Mouse (Mus musculus): ENCODE results near the gene Rimbp3.

DNA sequence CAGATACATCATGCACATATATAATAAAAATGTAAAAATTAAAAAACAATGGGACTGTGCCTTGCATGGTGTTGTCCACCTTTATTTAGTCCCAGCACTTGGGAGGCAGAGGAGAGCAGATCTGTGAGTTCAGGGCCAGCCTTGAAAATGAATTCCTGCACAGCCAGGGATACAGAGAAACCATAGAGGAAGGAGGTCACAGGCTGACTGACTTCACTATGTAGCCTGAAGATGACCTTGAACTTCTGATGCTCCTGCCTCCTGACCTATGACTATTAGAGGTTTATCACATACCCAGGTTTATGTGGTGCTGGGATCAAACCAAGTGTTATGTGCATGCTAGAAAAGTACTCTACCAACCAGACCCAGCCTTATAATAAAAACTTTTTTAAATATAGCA is 22.9 kb upstream of the Rimbp3 start:
- TF ChIP-seq MAX (IDR thresholded peaks at IDR 0.05; ENCODE audit: low read length): no peak
- TF ChIP-seq CHD1 (IDR thresholded peaks at IDR 0.05; ENCODE audit: low read depth, low read length): no peak
- TF ChIP-seq TAL1 (IDR thresholded peaks at IDR 0.05; ENCODE audit: low read length): no peak
